Mouse (Mus musculus) limb, embryonic 10.5 days (tissue): ENCODE measurements around the gene Serpinc1. TPM values are rescaled to one million over a fixed set of nuclear protein-coding genes. Genes with fewer than 3 reads are reported as not detected.
"Not testable (repeated sequence)": the region's sequence is repeated elsewhere in the genome, so short reads cannot be mapped to it uniquely, and the experiment has no call there.

Experiments used
- DNase-seq: peaks from one replicate; pipeline ENCODE4 v3.0.0-alpha.2; 2017; ENCODE audit warnings: low spot score
- H3K27ac ChIP-seq: fragments of 300-500 bp; sonication (generic); 2 replicates; pipeline ENCODE4 v1.5.1; 2016; ENCODE audit warnings: mild to moderate bottlenecking
- H3K27me3 ChIP-seq: fragments of 300-500 bp; sonication (generic); 2 replicates; pipeline ENCODE4 v1.6.1; 2016; ENCODE audit warnings: low read depth, mild to moderate bottlenecking; ENCODE audit not compliant: poor library complexity, severe bottlenecking
- H3K36me3 ChIP-seq: fragments of 300-500 bp; sonication (generic); 2 replicates; pipeline ENCODE4 v1.6.1; 2016; ENCODE audit warnings: mild to moderate bottlenecking, moderate library complexity
- H3K4me1 ChIP-seq: fragments of 300-500 bp; sonication (generic); 2 replicates; pipeline ENCODE4 v1.6.1; 2016
- H3K4me3 ChIP-seq: fragments of 300-500 bp; sonication (generic); 2 replicates; pipeline ENCODE4 v1.5.1; 2016; ENCODE audit warnings: mild to moderate bottlenecking, moderate library complexity
- H3K9me3 ChIP-seq: fragments of 300-500 bp; sonication (generic); replicated peaks from 2 replicates; pipeline ENCODE4 v1.6.1; 2016; ENCODE audit warnings: mild to moderate bottlenecking
- WGBS: fragments of 180-500 bp; shearing (Covaris S2); methylation state at CpG from one replicate; pipeline ENCODE4 v1.1.7; 2016; 5-methylcytosine and 5-hydroxymethylcytosine counted together
- polyA plus RNA-seq: library from polyadenylated mRNA; unstranded; fragments of >200 nt; fragmentation: Nextera tagmentation; extraction: Ambion mirVana; gene quantifications from 2 replicates; pipeline ENCODE4 v1.2.1, GENCODE M21; 2016

Serpinc1 gene
- polyA plus RNA-seq, result 1.8 and 2.0 TPM in 2 replicates

DNA sequence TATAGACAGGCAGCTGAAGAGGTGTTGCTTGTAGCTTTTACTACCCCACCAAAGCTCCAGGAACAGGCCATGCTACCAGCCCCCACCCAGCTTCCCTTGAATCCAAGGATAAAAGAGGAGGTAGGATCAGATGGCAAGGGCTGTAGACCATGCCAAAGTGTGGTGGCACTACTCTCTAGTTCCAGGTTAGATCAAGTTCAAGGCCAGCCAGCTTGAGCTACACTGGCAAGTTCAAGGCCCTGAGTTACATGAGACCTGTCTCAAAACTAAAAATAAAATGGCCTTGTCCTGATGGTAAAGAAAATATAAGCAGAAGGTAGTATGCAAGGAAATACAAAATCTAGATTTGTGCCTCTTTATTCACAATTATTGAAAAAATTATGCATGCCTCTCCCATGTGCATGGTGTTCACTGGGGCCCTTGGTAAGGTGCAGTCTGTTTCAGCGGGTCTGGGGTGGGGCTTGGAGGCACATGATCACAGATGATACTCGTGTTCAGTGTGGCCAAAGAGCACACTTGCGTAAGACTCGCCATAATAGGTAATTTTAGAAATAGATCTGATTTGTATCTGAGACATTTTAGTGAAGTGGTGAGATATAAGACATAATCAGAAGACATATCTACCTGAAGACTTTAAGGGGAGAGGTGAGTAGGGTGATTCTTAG lies at the start of gene Serpinc1:
TSS of gene Serpinc1 (plus strand) at position 515 of the 665 bp plus-strand sequence.
- no peaks in the 10 kb centered on the region for H3K9me3 ChIP-seq
- no peak for DNase-seq
- H3K27me3 ChIP-seq, result no peaks in the 10 kb centered on the region
- peaks cover 10% of the 10 kb centered on the region for H3K36me3 ChIP-seq
- H3K27ac ChIP-seq, result no peak within 1 kb of the TSS
- 93% methylated on average over 4 of the region's 4 CpGs for WGBS
- H3K4me3 ChIP-seq, result no peak within 1 kb of the TSS
- H3K4me1 ChIP-seq, result peaks cover 10% of the 10 kb centered on the region; the same call in 1 of the 2 replicates

DNA sequence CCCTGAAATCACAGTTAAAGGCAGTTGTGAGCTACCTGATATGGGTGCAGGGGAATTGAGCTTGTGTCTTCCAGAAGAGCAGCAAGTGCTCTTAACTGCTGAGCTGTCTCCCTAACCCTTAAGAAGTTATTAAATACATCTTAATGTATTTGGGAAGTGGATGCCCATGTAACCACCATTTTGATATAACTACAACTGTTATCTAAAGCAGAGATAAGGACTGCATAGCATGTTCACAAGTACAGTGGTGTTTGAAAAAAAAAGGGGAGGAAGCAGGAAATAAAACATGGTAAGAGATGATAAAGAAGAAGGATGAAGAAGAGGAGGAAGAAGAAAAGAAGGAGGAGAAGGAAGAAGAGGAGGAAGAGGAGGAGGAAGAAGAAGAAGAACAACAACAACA lies 47.1 kb upstream of the Serpinc1 start:
- no peaks in the 10 kb centered on the region for H3K4me1 ChIP-seq
- no peaks in the 10 kb centered on the region for H3K27me3 ChIP-seq
- no peak for DNase-seq
- H3K9me3 ChIP-seq, result no peaks in the 10 kb centered on the region
- no peak overlapping the region for H3K4me3 ChIP-seq
- H3K36me3 ChIP-seq, result peaks cover 34% of the 10 kb centered on the region
- no peak overlapping the region for H3K27ac ChIP-seq

DNA sequence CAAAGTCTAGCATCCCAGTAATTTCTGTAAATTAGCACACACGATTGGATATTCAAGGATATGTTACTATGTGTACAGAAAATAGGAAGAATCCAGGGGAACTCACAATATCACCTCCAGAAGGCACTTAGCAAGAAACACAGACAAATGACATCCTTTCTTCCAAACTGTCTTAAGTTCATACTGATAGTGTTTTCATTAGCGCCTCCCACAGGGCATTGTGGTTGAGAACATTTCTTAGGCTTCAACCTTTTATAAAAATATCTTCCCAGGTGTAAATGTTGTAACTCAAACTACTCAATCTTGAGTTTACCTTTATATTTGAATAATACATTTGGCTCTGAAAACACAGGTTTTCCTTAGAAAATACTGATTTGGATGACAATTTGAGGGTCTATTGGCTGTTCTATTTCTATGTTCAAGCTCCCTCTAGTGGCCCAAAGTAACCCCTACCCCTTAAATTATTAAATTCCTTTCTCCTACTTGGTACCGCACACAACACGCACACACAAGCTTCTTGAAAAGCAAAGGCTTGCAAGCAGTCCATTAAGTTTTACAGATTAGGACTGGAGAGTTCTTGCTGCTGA lies 44.4 kb upstream of the Serpinc1 start:
- Histone ChIP-seq H3K27me3 (no peaks in the 10 kb centered on the region), H3K27ac (no peak overlapping the region), H3K36me3 (peaks cover 54% of the 10 kb centered on the region), H3K4me1 (no peaks in the 10 kb centered on the region), H3K4me3 (no peak overlapping the region), H3K9me3 (no peaks in the 10 kb centered on the region)
- no peak for DNase-seq
- 83% methylated on average over 4 of the region's 4 CpGs for WGBS

DNA sequence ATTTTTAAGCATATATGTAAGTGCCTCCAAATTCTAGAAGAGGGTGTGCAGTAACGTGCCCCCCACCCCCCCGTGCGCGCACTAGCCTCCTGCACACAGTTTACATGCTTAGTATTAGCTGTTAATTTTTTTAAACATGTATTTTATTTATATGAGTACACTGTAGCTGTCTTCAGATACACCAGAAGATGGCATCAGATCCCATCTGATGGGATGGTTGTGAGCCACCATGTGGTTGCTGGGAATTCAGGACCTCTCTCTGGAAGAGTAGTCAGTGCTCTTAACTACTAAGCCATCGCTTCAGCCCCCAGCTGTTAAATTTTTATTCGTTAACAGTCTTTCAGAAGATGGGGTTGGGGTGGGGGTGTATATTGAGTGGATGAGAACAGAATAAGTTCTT lies 42.8 kb upstream of the Serpinc1 start:
- no peaks in the 10 kb centered on the region for H3K4me1 ChIP-seq
- H3K27ac ChIP-seq, result no peak overlapping the region
- H3K4me3 ChIP-seq, result no peak overlapping the region
- WGBS, result 97% methylated on average over 6 of the region's 6 CpGs
- H3K9me3 ChIP-seq, result no peaks in the 10 kb centered on the region
- peaks cover 62% of the 10 kb centered on the region for H3K36me3 ChIP-seq
- DNase-seq, result no peak
- no peaks in the 10 kb centered on the region for H3K27me3 ChIP-seq

DNA sequence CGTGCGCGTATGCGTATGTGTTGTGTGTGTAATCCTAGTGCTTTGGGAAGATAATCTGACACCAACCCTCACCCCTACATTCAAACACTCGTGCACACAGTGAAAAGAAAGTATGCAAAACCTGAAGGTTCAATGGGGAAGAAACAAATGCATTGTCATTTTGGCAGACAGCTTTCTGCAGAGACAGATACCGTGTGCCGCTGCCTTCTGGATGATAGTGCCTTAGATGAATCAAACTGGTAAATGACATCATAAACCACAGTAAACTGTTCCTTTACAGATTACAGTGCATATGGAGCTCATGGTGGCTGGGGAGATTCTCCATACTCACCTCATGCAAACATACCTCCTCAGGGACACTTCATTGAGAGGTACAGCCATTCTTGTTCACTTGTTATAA lies 15.2 kb upstream of the Serpinc1 start:
- Histone ChIP-seq H3K9me3 (no peaks in the 10 kb centered on the region), H3K27me3 (no peaks in the 10 kb centered on the region), H3K4me1 (no peaks in the 10 kb centered on the region), H3K27ac (no peak overlapping the region), H3K36me3 (peaks cover 96% of the 10 kb centered on the region), H3K4me3 (no peak overlapping the region)
- no peak for DNase-seq
- 96% methylated on average over 7 of the region's 7 CpGs for WGBS

DNA sequence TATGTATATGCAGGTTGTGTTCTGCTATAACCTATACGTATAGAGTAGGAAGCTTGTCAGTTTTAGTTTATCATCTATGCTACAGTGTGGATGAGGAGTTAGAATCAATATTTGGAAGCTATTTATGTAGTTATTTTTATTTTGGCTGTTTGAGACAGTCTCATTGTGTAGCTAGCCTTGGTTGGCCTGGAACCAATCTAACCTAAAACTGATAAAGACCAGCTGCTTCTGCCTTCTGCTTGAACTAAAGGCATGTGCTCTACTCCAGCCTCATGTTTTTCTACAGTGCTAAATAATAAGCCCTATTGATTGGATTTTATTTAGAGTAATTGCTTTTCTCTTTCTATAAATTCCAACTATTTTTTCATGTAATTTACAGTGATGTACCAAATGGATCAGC lies 11.1 kb upstream of the Serpinc1 start:
- DNase-seq, result no peak
- H3K27me3 ChIP-seq, result no peaks in the 10 kb centered on the region
- peaks cover 93% of the 10 kb centered on the region for H3K36me3 ChIP-seq
- H3K4me1 ChIP-seq, result no peaks in the 10 kb centered on the region
- no peak overlapping the region for H3K4me3 ChIP-seq
- H3K27ac ChIP-seq, result no peak overlapping the region
- H3K9me3 ChIP-seq, result no peaks in the 10 kb centered on the region
- WGBS, result 88% methylated on average over 1 of the region's 1 CpGs

DNA sequence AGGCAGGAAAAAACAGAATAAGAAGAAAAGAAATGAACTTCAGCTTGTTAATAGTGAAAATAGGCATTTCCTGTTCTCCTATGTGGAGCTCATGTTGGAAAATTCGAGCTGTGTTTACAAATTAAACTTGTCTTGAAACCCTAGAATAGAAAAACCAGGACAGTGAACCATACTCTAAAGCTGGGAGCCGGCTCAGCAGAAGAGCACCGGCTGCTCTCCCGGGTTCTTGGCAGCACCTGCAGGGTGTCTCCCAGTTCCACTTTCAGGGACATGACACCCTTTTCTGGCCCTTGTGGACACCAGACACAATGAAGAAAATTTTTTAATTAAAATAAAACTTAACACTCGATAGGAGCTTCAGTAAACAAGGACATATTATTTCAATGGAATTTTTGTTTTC lies 9.7 kb upstream of the Serpinc1 start:
- WGBS, result 94% methylated on average over 5 of the region's 5 CpGs
- Histone ChIP-seq H3K9me3 (no peaks in the 10 kb centered on the region), H3K4me3 (no peak overlapping the region), H3K27ac (no peak overlapping the region), H3K27me3 (no peaks in the 10 kb centered on the region), H3K4me1 (0 out of 2 replicates have a peak, but pooled peaks cover 5% of the 10 kb centered on the region), H3K36me3 (peaks cover 79% of the 10 kb centered on the region)
- DNase-seq, result no peak

DNA sequence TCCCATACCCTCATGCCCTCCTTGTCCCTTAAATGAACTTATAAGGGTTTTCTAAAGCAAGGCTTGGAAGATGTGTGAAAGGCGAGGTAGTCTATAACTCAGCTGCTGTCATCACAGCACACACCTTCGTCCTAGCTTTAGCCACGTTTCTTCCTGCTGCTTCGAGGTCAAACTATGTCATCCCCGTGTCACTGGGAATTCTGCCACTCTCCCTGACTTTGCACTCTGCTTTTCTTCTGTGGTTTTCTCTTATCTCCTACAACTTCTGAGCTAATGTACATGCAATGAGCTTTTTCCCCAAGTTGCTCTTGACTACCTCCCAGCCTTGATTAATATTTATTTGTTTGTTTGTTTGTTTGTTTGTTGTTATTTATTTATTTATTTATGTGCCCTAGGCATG lies 1.6 kb downstream of the Serpinc1 start:
- WGBS, result 83% methylated on average over 5 of the region's 5 CpGs
- peaks cover 9% of the 10 kb centered on the region for H3K36me3 ChIP-seq
- DNase-seq, result no peak
- H3K9me3 ChIP-seq, result no peaks in the 10 kb centered on the region
- no peaks in the 10 kb centered on the region for H3K27me3 ChIP-seq
- no peak overlapping the region for H3K27ac ChIP-seq
- H3K4me3 ChIP-seq, result no peak overlapping the region
- peaks cover 11% of the 10 kb centered on the region for H3K4me1 ChIP-seq

DNA sequence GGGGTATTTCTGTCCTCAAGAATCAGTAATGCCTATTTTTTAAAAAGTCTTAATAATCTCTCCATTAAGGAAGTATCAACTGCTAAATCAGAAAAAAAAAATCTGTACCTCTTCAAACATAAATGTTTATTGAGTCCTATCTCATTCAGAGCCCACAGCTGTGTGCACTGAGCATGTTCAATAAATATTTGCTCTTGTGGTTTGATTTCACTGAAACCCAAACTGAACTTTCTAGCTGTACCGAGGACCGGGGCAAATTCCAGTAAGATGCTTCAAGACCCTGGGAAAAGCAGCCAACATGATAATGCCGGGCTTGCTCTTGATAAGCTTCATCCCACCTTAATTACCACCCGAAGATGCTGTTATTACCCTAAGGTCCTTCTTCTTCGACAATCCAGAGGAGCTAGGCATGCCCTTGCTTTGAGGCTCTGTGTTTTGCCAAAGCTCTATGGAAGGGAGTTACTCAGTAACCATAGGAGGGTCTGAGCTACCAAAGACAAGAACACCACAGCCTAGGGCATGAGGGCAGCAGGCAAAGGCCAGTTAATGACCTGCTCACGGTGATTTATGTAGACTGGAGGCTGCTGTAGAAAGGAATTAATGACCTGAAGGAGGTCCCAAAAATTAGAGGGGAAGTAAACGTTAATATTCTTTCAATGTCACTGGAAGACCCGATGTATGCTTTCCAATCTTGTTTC lies 2.3 kb downstream of the Serpinc1 start:
- Histone ChIP-seq H3K4me1 (peaks cover 11% of the 10 kb centered on the region), H3K9me3 (no peaks in the 10 kb centered on the region), H3K36me3 (peaks cover 3% of the 10 kb centered on the region; the same call in 1 of the 2 replicates), H3K27ac (no peak overlapping the region), H3K4me3 (no peak overlapping the region), H3K27me3 (no peaks in the 10 kb centered on the region)
- no peak for DNase-seq
- 84% methylated on average over 8 of the region's 8 CpGs for WGBS

DNA sequence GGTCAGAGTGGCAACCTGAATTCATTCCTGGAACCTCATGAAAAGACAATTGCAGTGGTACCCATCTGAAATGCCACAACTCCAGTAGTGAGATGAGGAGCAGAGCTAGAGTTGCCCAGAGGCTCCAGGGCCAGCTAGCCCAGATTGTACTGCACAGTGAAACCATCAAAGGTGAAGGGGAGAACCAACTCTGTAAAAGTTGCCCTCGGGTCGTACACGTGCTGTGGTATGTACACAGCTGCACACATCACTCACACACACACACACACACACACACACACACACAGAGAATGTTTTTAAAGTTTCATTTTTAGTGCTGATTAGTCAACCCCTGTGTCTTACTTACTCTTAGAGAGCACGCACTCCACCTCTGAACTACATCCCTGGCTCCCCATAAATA lies 3.0 kb downstream of the Serpinc1 start:
- Histone ChIP-seq H3K36me3 (peaks cover 3% of the 10 kb centered on the region; the same call in 1 of the 2 replicates), H3K27me3 (no peaks in the 10 kb centered on the region), H3K9me3 (no peaks in the 10 kb centered on the region), H3K27ac (no peak overlapping the region), H3K4me3 (no peak overlapping the region), H3K4me1 (peaks cover 11% of the 10 kb centered on the region)
- 93% methylated on average over 4 of the region's 4 CpGs for WGBS
- DNase-seq, result no peak

DNA sequence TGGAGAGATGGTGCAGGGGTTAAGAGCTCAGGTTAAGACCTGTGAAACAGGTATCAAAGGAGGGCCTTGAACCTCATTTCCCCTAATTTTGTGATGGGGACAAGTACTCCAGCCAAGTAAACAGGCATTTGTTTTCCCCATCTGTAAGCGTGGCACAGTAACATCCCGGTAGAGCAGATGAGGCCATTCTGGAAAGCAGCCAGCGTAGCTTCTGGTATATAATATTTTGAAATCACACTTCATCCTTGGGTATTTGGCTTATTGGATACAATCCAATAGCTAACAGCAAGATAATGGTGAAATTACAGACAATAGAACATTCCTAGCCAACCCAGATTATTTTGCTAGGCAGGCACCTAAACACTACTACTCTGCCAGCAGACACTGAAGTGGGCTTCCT lies 4.5 kb downstream of the Serpinc1 start:
- Histone ChIP-seq H3K36me3 (no peaks in the 10 kb centered on the region), H3K9me3 (no peaks in the 10 kb centered on the region), H3K27ac (no peak overlapping the region), H3K27me3 (no peaks in the 10 kb centered on the region), H3K4me3 (no peak overlapping the region), H3K4me1 (peaks cover 11% of the 10 kb centered on the region)
- no peak for DNase-seq
- WGBS, result 95% methylated on average over 3 of the region's 3 CpGs

DNA sequence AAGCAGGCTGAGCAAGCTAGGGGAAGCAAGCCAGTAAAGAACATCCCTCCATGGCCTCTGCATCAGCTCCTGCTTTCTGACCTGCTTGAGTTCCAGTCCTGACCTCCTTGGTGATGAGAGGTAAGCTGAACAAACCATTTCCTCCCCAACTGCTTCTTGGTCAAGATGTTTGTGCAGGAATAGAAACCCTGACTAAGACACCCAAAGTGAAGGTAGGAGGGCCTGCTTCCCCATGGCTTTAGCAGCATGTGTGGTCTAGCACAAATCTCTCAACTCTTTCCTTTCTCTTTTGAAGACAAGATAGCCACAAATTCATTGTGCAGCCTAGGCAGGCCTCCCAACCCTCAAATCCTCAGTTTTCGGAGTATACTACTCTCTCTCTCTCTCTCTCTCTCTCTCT lies 6.3 kb downstream of the Serpinc1 start:
- H3K4me1 ChIP-seq, result peaks cover 11% of the 10 kb centered on the region
- H3K27ac ChIP-seq, DNase-seq, H3K4me3 ChIP-seq, H3K9me3 ChIP-seq, H3K27me3 ChIP-seq, H3K36me3 ChIP-seq: not testable (repeated sequence)
- WGBS, result 75% methylated on average over 1 of the region's 1 CpGs

DNA sequence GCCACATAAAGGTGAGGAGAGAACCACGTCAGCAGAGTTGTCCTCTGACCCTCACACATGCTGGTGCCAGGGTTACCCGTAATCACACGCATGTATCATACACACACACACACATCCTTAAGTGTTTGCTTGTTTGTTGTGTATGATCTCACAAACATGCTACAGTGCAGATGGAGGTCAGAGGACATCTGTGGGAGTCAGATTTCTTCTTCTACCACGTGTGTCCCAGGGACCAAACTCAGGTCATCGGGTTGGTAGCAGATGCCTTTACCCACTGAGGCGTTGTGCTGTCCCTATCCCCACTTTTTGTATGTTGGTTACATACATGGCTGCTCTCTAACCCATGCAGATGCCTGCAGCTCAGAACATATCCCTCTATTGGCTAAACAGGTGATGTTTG lies 7.1 kb downstream of the Serpinc1 start:
- no peak for DNase-seq
- 85% methylated on average over 6 of the region's 6 CpGs for WGBS
- no peaks in the 10 kb centered on the region for H3K36me3 ChIP-seq
- no peak overlapping the region for H3K4me3 ChIP-seq
- H3K4me1 ChIP-seq, result peaks cover 11% of the 10 kb centered on the region
- no peaks in the 10 kb centered on the region for H3K27me3 ChIP-seq
- H3K9me3 ChIP-seq, result no peaks in the 10 kb centered on the region
- H3K27ac ChIP-seq, result no peak overlapping the region
